Mouse (Mus musculus) embryonic facial prominence, embryonic 11.5 days (tissue): ENCODE results near the gene Usp12. TPM values are rescaled to one million over a fixed set of nuclear protein-coding genes. Genes with fewer than 3 reads are reported as not detected.
A peak's percentile ranks its signal among the peaks of the same experiment; 100 is the strongest.

Experiments used
- ATAC-seq: fragments of 200-750 bp; cut with Nextera tagmentation; replicated peaks from 2 replicates; pipeline ENCODE4 v1.8.0; 2017; ENCODE audit warnings: low read depth; ENCODE audit not compliant: insufficient number of reproducible peaks, low FRiP score, low TSS enrichment
- DNase-seq: peaks from one replicate; pipeline ENCODE4 v3.0.0-alpha.2; 2015; ENCODE audit warnings: low spot score
- H3K27ac ChIP-seq: fragments of 300-500 bp; sonication (generic); replicated peaks from 2 replicates; pipeline ENCODE4 v1.5.1; 2014; ENCODE audit warnings: mild to moderate bottlenecking, low read depth, low read length, control low read depth
- H3K27me3 ChIP-seq: fragments of 300-500 bp; sonication (generic); 2 replicates; pipeline ENCODE4 v1.6.1; 2014; ENCODE audit warnings: mild to moderate bottlenecking, low read length, moderate library complexity, mixed read lengths; ENCODE audit not compliant: control insufficient read depth, insufficient read depth
- H3K36me3 ChIP-seq: fragments of 300-500 bp; sonication (generic); replicated peaks from 2 replicates; pipeline ENCODE4 v1.6.1; 2014; ENCODE audit warnings: low read depth, mild to moderate bottlenecking, low read length, moderate library complexity, mixed read lengths; ENCODE audit not compliant: control insufficient read depth, insufficient read depth
- H3K4me1 ChIP-seq: fragments of 300-500 bp; sonication (generic); 2 replicates; pipeline ENCODE4 v1.6.1; 2014; ENCODE audit warnings: low read length, mixed read lengths; ENCODE audit not compliant: control insufficient read depth, insufficient read depth
- H3K4me2 ChIP-seq: fragments of 300-500 bp; sonication (generic); 2 replicates; pipeline ENCODE4 v1.6.1; 2014; ENCODE audit warnings: low read depth, mild to moderate bottlenecking, control low read depth, low read length, moderate library complexity
- H3K4me3 ChIP-seq: fragments of 300-500 bp; sonication (generic); 2 replicates; pipeline ENCODE4 v1.5.1; 2014; ENCODE audit warnings: low read depth, low read length, control low read depth
- H3K9ac ChIP-seq: fragments of 300-500 bp; sonication (generic); replicated peaks from 2 replicates; pipeline ENCODE4 v1.6.1; 2014; ENCODE audit warnings: mild to moderate bottlenecking, control low read depth, low read length
- H3K9me3 ChIP-seq: fragments of 300-500 bp; sonication (generic); replicated peaks from 2 replicates; pipeline ENCODE4 v1.6.1; 2016; ENCODE audit warnings: mild to moderate bottlenecking, low read length, inconsistent platforms, mixed read lengths; ENCODE audit not compliant: control insufficient read depth
- WGBS: fragments of 180-500 bp; shearing (Covaris S2); extraction: QIAGEN DNeasy Blood & Tissue Kit; methylation state at CpG from one replicate; pipeline ENCODE4 v1.1.7; 2014; 5-methylcytosine and 5-hydroxymethylcytosine counted together
- polyA plus RNA-seq: library from polyadenylated mRNA; unstranded; fragments of >200 nt; fragmentation: Nextera tagmentation; extraction: Ambion mirVana; gene quantifications from 2 replicates; pipeline ENCODE4 v1.2.1, GENCODE M21; 2014

Usp12 gene
- 11.1 and 11.8 TPM in 2 replicates for polyA plus RNA-seq

GRCm38 (mm10) chr5:146794853-146795252 is at the start of gene Usp12:
Gene Usp12, minus strand, starts transcription at chr5:146795006.
- H3K36me3 ChIP-seq: no peaks in the 10 kb centered on the region
- peak within 1 kb of the TSS; percentile 91 for H3K9ac ChIP-seq
- H3K27me3 ChIP-seq: no peaks in the 10 kb centered on the region
- under 1% methylated on average over 31 of the region's 51 CpGs for WGBS
- DNase-seq: peak; percentile 97
- peak; percentile 94 for ATAC-seq
- no peaks in the 10 kb centered on the region for H3K4me1 ChIP-seq
- peak within 1 kb of the TSS; percentile 53 for H3K4me2 ChIP-seq
- H3K4me3 ChIP-seq: peak within 1 kb of the TSS; percentile 95
- H3K9me3 ChIP-seq: no peaks in the 10 kb centered on the region
- H3K27ac ChIP-seq: peak within 1 kb of the TSS; percentile 85

GRCm38 (mm10) chr5:146844301-146844941 is 49.6 kb upstream of the Usp12 start:
- WGBS: 3% methylated on average over 6 of the region's 6 CpGs
- Histone ChIP-seq H3K27me3 (no peaks in the 10 kb centered on the region), H3K9ac (peak overlapping the region; percentile 86), H3K27ac (peak overlapping the region; percentile 53; the same call in 1 of the 2 replicates), H3K36me3 (no peaks in the 10 kb centered on the region), H3K4me3 (peak overlapping the region; percentile 61), H3K9me3 (no peaks in the 10 kb centered on the region), H3K4me2 (peak overlapping the region; percentile 82), H3K4me1 (no peaks in the 10 kb centered on the region)
- DNase-seq (peak; percentile 33), ATAC-seq (peak; percentile 27)

- ATAC-seq: no peak
- no peaks in the 10 kb centered on the region for H3K27me3 ChIP-seq
- no peak overlapping the region for H3K27ac ChIP-seq
- H3K36me3 ChIP-seq: peaks cover 5% of the 10 kb centered on the region
- H3K4me1 ChIP-seq: no peaks in the 10 kb centered on the region
- no peak overlapping the region for H3K9ac ChIP-seq
- WGBS: 88% methylated on average over 4 of the region's 4 CpGs
- H3K4me2 ChIP-seq: no peak overlapping the region
- no peak for DNase-seq
- H3K9me3 ChIP-seq: no peaks in the 10 kb centered on the region
- H3K4me3 ChIP-seq: no peak overlapping the region
Measured at GRCm38 (mm10) chr5:146841996-146842395, 47.2 kb upstream of the Usp12 start.

- no peaks in the 10 kb centered on the region for H3K4me1 ChIP-seq
- no peaks in the 10 kb centered on the region for H3K27me3 ChIP-seq
- H3K4me2 ChIP-seq: no peak overlapping the region
- ATAC-seq (no peak), DNase-seq (no peak)
- no peak overlapping the region for H3K9ac ChIP-seq
- H3K36me3 ChIP-seq: peaks cover 11% of the 10 kb centered on the region
- H3K9me3 ChIP-seq: no peaks in the 10 kb centered on the region
- H3K27ac ChIP-seq: no peak overlapping the region
- H3K4me3 ChIP-seq: no peak overlapping the region
- 83% methylated on average over 5 of the region's 5 CpGs for WGBS
Measured at GRCm38 (mm10) chr5:146841301-146841700, 46.5 kb upstream of the Usp12 start.

GRCm38 (mm10) chr5:146840422-146840821 is 45.6 kb upstream of the Usp12 start:
- no peak overlapping the region for H3K4me3 ChIP-seq
- H3K9me3 ChIP-seq: no peaks in the 10 kb centered on the region
- H3K9ac ChIP-seq: no peak overlapping the region
- H3K36me3 ChIP-seq: peaks cover 15% of the 10 kb centered on the region
- H3K4me2 ChIP-seq: no peak overlapping the region
- no peaks in the 10 kb centered on the region for H3K27me3 ChIP-seq
- H3K27ac ChIP-seq: no peak overlapping the region
- no peaks in the 10 kb centered on the region for H3K4me1 ChIP-seq
- WGBS: 83% methylated on average over 4 of the region's 4 CpGs
- no peak for DNase-seq
- no peak for ATAC-seq

- Histone ChIP-seq H3K9ac (no peak overlapping the region), H3K9me3 (no peaks in the 10 kb centered on the region), H3K4me2 (no peak overlapping the region), H3K27ac (no peak overlapping the region), H3K4me3 (no peak overlapping the region), H3K36me3 (peaks cover 15% of the 10 kb centered on the region), H3K4me1 (no peaks in the 10 kb centered on the region), H3K27me3 (no peaks in the 10 kb centered on the region)
- WGBS: 63% methylated on average over 5 of the region's 5 CpGs
- ATAC-seq (no peak), DNase-seq (no peak)
Measured at GRCm38 (mm10) chr5:146839760-146840159, 45.0 kb upstream of the Usp12 start.

- H3K4me3 ChIP-seq: no peak overlapping the region
- peaks cover 15% of the 10 kb centered on the region for H3K36me3 ChIP-seq
- H3K9ac ChIP-seq: no peak overlapping the region
- H3K9me3 ChIP-seq: no peaks in the 10 kb centered on the region
- no peaks in the 10 kb centered on the region for H3K4me1 ChIP-seq
- H3K27me3 ChIP-seq: no peaks in the 10 kb centered on the region
- H3K4me2 ChIP-seq: no peak overlapping the region
- DNase-seq (no peak), ATAC-seq (no peak)
- 53% methylated on average over 12 of the region's 12 CpGs for WGBS
- no peak overlapping the region for H3K27ac ChIP-seq
Measured at GRCm38 (mm10) chr5:146838836-146839648, 44.2 kb upstream of the Usp12 start.
